Mouse (Mus musculus): ENCODE data around the gene Gm49673.
"Not testable (repeated sequence)": the region's sequence is repeated elsewhere in the genome, so short reads cannot be mapped to it uniquely, and the experiment has no call there.

The Gm49673 gene

GRCm38 (mm10) chr17:8036976-8037375, 110.6 kb downstream of the Gm49673 start:
- not testable (repeated sequence) for DNase-seq
